Mouse (Mus musculus) kidney, embryonic 15.5 days (tissue): ENCODE measurements around the gene Gdf10. TPM values are rescaled to one million over a fixed set of nuclear protein-coding genes. Genes with fewer than 3 reads are reported as not detected.

Experiments
- polyA plus RNA-seq: library from polyadenylated mRNA; unstranded; fragments of >200 nt; fragmentation: Nextera tagmentation; extraction: Ambion mirVana; gene quantifications from 2 replicates; pipeline ENCODE4 v1.2.1, GENCODE M21; 2015

The Gdf10 gene
- polyA plus RNA-seq, 1 experiment from 2014 or later, result 5.9 TPM

Other genes starting within 250 kb of the Gdf10 start
- 0.18 TPM in 1 of 2 replicates, not detected in the other for gene Gdf2, start 17.5 kb downstream of the Gdf10 start, polyA plus RNA-seq
- gene Rbp3, start 30.4 kb downstream of the Gdf10 start, polyA plus RNA-seq, result not detected in 2 replicates
- gene Zfp488, start 55.2 kb downstream of the Gdf10 start, polyA plus RNA-seq, result 0.04 TPM in 2 replicates
- gene Gm30083, start 91.6 kb downstream of the Gdf10 start, polyA plus RNA-seq, result not detected in 2 replicates
- gene Gm5460, start 93.2 kb downstream of the Gdf10 start, polyA plus RNA-seq, result not detected in 2 replicates
- not detected in 2 replicates for gene Antxrl, start 129.1 kb downstream of the Gdf10 start, polyA plus RNA-seq
- gene Anxa8, start 162.4 kb downstream of the Gdf10 start, polyA plus RNA-seq, result 1.8 and 2.0 TPM in 2 replicates
- gene A630023A22Rik, start 179.2 kb downstream of the Gdf10 start, polyA plus RNA-seq, result 0.49 TPM in 1 of 2 replicates, not detected in the other
- gene Npy4r, start 228.9 kb downstream of the Gdf10 start, polyA plus RNA-seq, result 0.17 and 0.21 TPM in 2 replicates